Mouse (Mus musculus): ENCODE measurements around the gene Ufsp1.

Gene Ufsp1

GRCm38 (mm10) chr5:137295296-137295695, 867 bp downstream of the Ufsp1 start:
- no peak for DNase-seq (ENCODE audit: low spot score in 2 of 2)

- no peak for DNase-seq (ENCODE audit: low spot score in 2 of 2)
Observed at GRCm38 (mm10) chr5:137295712-137296111, 1.3 kb downstream of the Ufsp1 start.

- DNase-seq (ENCODE audit: low spot score in 2 of 2): no peak
Observed at GRCm38 (mm10) chr5:137297126-137297525, 2.7 kb downstream of the Ufsp1 start.

GRCm38 (mm10) chr5:137299240-137299639, 4.8 kb downstream of the Ufsp1 start:
- DNase-seq (ENCODE audit: low spot score in 2 of 2): no peak

- no peak for DNase-seq (ENCODE audit: low spot score in 2 of 2)
Observed at GRCm38 (mm10) chr5:137301253-137301652, 6.8 kb downstream of the Ufsp1 start.

- DNase-seq (ENCODE audit: low spot score in 2 of 2): no peak
Observed at GRCm38 (mm10) chr5:137303609-137304008, 9.2 kb downstream of the Ufsp1 start.

- no peak for DNase-seq (ENCODE audit: low spot score in 2 of 2)
Observed at GRCm38 (mm10) chr5:137304165-137304564, 9.7 kb downstream of the Ufsp1 start.

- no peak for DNase-seq (ENCODE audit: low spot score in 2 of 2)
Observed at GRCm38 (mm10) chr5:137304816-137305215, 10.4 kb downstream of the Ufsp1 start.

GRCm38 (mm10) chr5:137305822-137306221, 11.4 kb downstream of the Ufsp1 start:
- no peak for DNase-seq (ENCODE audit: low spot score in 2 of 2)

GRCm38 (mm10) chr5:137306439-137307005, 12.1 kb downstream of the Ufsp1 start:
- DNase-seq (ENCODE audit: low spot score in 2 of 2): no peak

- DNase-seq (ENCODE audit: low spot score in 2 of 2): peak; percentile 75 to 86
Observed at GRCm38 (mm10) chr5:137307071-137307912, 12.9 kb downstream of the Ufsp1 start, which contains the start of gene Srrt. Srrt (minus strand) TSS chr5:137307674.

- no peak for DNase-seq (ENCODE audit: low spot score in 2 of 2)
Observed at GRCm38 (mm10) chr5:137308356-137308755, 13.9 kb downstream of the Ufsp1 start.

- no peak for DNase-seq (ENCODE audit: low spot score in 2 of 2)
Observed at GRCm38 (mm10) chr5:137313466-137314192, 19.2 kb downstream of the Ufsp1 start.

GRCm38 (mm10) chr5:137314193-137315083, 20.0 kb downstream of the Ufsp1 start, which contains the start of gene Trip6:
Trip6 (minus strand) TSS chr5:137314404.
- no peak for DNase-seq (ENCODE audit: low spot score in 2 of 2)

GRCm38 (mm10) chr5:137315084-137315903, 20.9 kb downstream of the Ufsp1 start:
- DNase-seq (ENCODE audit: low spot score in 2 of 2): no peak

GRCm38 (mm10) chr5:137317361-137317760, 22.9 kb downstream of the Ufsp1 start:
- DNase-seq (ENCODE audit: low spot score in 2 of 2): no peak

GRCm38 (mm10) chr5:137318570-137318969, 24.1 kb downstream of the Ufsp1 start:
- DNase-seq (ENCODE audit: low spot score in 2 of 2): no peak

GRCm38 (mm10) chr5:137320996-137321395, 26.6 kb downstream of the Ufsp1 start:
- DNase-seq (ENCODE audit: low spot score in 2 of 2): no peak

GRCm38 (mm10) chr5:137330910-137331309, 36.5 kb downstream of the Ufsp1 start:
- no peak for DNase-seq (ENCODE audit: low spot score in 2 of 2)

- no peak for DNase-seq (ENCODE audit: low spot score in 2 of 2)
Observed at GRCm38 (mm10) chr5:137332857-137333511, 38.6 kb downstream of the Ufsp1 start.

All from frontal cortex, postnatal 25 days (tissue).